Mouse (Mus musculus) c-Kit-positive CD71-positive TER-119-positive erythroid progenitor cells, embryonic 14.5 days (primary cell): Measurements from ENCODE around the gene Ell.
A peak's percentile ranks its signal among the peaks of the same experiment; 100 is the strongest.
"Not testable (repeated sequence)": the region's sequence is repeated elsewhere in the genome, so short reads cannot be mapped to it uniquely, and the experiment has no call there.

Experiments
- DNase-seq: peaks from one replicate; pipeline ENCODE4 v3.0.0-alpha.2; 2013; ENCODE audit warnings: low spot score

The Ell gene

DNA sequence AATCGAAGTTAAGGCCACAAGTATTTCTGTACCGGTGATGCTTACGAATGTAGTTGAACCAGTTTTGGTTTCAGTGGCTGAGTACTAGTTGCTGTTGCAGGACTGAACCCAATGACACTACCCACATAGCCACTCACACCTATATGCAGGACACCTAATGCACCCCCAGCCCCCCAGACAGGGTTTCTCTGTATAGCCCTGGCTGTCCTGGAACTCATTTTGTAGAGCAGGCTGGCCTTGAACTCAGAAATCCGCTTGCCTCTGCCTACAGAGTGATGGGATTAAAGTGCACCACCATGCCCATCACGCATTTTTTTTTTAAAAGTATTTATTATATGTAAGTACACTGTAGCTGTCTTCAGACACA is 32.2 kb upstream of the Ell start:
- no peak for DNase-seq

DNA sequence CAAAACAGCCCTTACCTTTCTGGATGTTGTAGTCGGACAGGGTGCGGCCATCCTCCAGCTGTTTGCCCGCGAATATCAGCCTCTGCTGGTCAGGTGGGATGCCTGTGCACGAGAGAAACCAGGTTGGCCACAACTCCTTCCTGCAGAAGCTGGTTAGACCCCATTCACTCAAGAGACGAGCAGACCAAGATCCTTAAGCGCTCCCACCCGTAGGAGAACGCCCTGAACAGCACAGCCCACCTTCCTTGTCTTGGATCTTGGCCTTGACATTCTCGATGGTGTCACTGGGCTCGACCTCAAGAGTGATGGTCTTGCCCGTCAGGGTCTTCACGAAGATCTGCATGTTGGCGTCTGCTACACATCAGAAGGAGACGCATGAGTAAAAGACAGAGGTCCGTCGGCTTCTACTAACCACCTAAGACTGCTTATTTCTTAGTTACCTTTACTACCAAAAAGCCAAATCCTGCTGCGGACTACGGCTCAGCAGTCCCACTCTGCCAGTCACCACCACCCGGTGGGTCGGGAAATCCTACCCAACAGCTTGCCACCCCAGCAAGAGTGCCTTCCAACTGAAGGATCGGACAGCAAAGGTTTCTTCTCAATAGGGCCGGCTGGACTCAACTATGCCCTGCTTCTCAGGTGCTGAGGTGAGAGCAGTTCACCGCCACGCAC is 29.8 kb upstream of the Ell start:
- DNase-seq: no peak

DNA sequence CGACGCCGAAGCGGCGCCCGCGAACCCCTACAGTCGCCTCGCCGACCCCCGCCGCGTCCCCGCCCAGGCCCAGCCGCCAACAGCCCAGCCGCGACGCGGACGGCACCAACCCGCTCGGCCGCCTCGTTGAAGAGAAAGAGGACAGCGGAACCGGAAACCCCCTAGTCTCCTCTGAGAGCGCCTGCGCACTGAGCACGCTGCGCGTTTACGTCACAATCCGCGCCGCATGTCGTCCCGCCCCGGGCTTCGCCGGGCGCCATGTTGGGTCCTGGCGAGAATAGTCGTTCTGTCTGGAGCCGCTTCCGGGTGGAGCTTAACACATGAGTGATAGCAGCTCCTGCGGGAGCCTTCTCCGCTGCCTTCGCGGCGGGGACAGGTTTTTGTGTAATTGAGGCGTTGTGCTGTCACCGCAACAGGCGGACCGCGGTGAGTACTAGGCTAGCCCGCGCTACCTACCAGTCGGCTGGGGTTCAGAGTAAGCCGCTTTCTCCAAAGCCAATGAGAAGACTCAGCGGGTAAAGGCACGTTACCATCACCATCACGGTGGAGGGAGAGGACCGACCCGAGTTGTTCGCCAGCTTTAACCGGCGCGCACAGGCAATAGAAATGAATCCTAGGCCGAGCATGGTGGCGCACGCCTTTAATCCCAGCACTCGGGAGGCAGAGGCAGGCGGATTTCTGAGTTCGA is 28.9 kb upstream of the Ell start, which contains the start of gene Uba52:
Gene Uba52 (minus strand): TSS at position 574 of the 688 bp plus-strand sequence.
- DNase-seq: peak; percentile 97

DNA sequence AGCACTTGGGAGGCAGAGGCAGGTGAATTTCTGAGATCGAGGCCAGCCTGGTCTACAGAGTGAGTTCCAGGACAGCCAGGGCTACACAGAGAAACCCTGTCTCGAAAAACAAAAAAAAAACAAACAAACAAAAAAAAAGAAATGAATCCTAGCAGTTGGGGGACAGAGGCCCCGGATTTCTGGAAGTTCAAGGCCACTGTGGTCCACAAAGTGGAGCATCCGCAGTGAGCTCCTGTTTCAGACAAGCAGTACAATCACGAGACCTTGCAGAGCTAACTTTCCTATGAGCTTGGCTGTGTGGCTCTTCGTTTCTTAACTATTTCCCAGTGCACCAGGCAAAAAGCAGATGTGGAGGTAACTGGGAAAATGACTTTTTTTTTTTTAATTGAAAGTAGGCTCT is 28.1 kb upstream of the Ell start:
- not testable (repeated sequence) for DNase-seq

DNA sequence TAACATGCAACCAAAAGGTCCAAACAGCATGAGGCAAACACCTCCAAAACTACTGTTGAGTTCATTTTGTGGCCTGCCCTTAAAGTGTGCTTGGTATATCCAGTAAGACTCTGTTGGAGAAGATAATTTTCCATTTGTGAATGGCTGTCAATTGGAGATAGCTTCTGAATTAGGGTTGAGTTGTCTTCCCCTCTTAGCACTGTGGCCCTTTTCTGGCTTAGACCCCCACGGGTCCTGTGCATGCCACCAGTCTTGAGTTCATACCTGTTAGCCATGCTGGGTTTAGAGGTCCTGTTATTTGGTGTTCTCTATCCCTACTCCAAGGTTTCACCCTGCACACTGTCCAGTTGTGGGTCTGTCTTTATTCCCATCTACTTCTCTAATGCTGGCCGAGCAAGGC is 27.5 kb upstream of the Ell start:
- no peak for DNase-seq

DNA sequence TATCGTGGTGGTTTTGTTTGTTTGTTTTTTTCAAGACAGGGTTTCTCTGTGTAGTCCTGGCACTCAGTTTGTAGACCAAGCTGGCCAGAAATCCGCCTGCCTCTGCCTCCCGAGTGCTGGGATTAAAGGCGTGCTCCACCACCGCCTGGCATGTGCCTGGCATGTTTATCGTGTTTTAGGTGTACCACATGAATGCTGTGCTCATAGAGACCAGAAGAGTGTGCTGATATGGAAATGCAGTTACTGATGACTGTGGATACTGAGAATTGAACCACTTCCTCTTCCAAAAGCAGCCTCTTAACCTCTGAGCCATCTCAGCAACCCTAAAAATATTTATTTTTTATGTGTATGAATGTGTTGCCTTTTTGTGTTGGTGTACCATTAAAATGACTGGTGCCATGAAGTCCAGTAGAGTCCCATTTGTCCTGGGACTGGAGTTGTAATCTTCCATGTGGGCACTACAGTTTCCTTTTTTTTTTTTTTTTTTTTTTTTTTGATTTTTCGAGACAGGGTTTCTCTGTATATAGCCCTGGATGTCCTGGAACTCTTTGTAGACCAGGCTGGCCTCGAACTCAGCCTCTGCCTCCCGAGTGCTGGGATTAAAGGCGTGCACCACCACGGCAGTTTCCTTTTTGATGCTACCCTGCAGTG is 26.9 kb upstream of the Ell start:
- no peak for DNase-seq

DNA sequence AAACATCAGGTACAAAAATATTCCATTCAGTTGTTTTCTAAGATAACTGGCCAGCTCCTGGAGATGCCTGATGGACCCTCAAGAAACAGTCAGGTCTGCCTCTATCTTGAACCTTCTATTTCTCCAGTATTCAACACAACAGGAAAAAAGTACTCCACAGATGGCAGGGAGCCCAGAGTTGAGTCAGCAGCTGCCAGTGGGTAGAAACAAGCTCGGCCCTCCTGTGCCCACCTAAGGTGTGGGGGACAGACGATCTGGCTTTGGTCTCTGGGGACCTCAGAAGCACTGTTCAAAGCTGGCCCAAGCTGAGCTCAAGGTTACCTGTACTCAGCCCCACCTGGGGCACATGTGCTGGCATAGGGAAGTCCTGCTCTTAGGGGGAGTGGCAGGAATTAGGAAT is 25.8 kb upstream of the Ell start:
- no peak for DNase-seq

DNA sequence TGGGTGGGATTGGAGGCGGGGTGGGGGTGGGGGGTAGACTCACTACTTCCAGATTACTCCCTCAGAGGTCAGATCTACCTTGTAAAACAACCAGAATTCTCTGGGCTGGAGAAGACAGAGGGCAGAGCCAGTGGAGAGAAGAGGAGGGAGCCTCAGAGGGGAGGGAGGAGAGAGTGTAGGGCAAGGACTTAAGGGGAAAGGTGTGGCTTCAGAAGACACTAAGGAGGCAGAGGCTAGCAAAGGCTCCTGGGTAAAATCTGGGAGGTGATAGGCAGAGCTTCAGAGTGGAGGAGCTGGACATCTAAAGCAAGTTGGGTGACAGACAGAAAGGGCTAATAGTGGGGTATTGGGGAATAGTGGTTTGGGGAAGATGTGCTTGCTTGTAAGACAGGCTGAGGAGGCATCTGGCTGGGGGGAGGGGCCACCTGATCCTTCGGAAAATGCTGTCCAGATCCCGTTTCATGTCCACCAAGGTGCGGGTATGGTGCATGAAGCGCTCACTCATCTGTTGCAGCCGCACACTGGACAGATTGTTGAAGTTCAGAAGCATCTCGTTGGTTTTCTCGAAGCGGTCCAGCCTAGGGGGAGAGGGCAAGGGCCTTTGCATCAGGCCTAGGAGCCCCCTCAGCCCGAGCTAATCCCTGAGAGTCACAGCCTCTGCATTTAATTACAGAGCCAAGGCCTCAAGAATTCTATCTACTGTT is 21.2 kb upstream of the Ell start:
- DNase-seq: no peak

DNA sequence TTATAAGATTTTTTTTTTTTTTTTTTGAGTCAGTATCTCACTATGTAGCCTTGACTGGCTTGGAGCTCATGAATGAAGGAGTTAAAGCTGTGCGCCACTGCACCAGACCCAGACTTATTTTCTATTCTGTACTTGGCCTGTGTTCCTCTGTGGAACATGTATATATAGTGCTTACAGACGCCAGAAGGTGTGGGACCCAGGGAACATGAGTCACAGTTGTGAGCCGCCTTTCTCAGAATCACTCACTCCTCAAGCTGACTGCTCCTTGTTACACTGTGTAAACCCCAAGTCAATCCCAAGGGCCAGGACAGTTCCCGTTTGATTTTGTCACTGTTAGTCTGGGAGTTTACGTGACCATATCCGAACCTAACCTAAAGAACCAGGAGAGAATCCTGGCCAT is 20.2 kb upstream of the Ell start:
- no peak for DNase-seq

DNA sequence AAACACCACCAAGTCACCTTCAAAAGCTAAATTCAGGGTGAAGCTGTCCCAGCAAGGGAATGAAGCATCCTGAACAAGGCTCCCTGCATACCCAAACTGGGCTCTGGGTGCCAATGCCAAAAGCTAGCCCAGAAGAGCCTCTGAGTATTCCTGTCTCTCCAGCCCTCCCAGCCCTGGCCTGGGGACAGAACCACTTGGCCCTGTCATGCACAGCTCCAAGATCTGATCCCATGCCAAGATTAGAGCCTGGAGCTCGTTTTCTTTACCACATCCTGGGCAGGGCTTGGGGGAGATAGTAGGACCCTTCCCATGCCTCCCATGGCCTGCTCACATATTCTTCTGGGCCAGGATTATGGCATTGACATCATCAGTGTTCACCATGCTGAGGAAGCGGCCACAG is 19.7 kb upstream of the Ell start:
- DNase-seq: no peak

DNA sequence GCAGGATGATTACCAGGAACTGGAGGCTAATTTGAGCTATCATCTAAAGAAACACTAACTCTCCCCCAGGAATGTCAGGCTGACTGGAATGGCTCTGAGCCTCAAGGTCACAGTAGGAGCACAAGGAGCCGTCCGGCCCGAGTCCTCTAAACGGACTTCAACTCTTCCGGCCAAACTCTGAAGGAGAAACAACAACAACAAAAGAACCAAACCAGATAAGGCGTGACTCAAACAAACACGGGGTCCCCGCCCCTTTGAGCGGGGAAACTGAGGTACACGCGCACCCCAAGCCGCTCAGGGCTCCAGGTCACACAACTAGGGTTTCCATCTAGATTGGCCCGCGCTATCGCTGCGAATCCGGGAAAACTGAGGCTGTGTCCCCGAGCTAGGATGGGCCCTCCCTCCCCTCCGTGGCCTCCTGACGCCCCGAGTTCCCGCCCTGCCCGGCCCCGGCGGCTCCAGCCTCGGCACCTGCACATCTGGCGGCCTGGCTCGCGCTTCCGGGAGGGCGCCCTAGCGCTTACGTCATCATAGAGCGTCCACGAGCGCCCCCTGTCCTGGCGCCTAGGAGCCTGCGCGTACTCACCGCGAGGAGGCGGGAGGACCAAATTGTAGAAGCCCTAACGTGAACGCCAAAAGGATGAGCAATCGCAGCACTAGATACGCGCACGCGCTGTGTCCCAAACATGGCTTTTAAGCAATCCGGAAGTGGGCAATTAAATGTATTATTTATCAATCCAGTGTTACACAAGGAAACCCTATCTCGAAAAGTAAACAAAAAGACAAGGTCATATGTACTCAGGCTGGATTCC is 16.5 kb upstream of the Ell start:
- DNase-seq: peak; percentile 98

DNA sequence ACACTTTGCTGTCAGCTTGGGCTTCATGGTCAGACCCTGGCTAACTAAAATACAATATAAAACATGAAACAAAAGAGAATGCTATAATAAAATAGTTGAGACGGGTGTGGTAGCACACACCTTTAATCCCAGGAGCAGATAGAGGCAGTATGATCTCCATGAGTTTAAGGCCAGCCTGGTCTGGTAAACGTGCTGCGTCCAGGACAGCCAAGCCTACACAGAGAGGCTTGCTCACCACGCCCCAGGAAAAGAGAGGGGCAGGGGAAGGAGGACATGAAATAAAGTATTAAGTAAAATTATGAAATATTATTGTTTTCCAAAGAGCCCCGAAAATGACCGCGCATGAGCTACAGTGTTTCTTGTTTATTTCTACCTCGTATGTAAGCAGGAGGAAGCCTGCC is 12.1 kb upstream of the Ell start:
- no peak for DNase-seq

DNA sequence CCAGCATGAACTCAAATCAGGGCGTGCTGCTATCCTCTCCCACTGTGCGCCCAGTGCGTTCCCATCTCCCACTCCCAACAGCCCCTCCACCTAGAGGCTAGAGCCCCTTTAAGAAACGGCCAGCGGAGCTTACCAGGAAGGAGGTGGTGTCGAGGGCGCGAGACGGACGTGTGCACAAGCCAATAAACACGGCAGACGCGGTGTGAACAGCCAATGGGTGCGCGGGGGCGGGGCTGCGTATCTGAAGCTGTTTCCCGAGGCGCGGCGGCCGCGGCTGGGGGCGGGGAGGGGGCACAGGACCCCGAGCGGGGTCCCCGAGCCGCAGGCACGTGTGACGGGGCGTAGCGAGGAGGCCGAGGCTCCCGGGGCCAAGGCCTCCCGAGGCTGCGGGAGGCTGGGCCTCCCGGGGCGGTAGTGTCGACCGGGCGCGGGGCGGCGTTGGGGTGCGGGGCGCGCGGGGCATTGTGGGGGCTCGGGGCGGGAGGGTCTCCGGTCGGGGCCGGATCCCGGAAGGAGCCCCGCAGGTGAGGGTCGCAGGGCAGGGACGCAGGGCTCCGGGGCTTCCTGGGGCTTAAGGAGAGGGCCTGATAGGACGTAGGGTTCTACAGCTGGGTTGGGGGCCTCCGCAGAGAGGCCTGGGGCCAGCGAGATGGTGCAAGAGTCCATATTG is 11.6 kb upstream of the Ell start, which contains the start of the genes Fkbp8 and Kxd1:
Gene Fkbp8 (plus strand): TSS at position 213 of the 670 bp plus-strand sequence.
Gene Kxd1 (minus strand): TSS at position 445 of the 670 bp plus-strand sequence.
- DNase-seq: peak; percentile 93

DNA sequence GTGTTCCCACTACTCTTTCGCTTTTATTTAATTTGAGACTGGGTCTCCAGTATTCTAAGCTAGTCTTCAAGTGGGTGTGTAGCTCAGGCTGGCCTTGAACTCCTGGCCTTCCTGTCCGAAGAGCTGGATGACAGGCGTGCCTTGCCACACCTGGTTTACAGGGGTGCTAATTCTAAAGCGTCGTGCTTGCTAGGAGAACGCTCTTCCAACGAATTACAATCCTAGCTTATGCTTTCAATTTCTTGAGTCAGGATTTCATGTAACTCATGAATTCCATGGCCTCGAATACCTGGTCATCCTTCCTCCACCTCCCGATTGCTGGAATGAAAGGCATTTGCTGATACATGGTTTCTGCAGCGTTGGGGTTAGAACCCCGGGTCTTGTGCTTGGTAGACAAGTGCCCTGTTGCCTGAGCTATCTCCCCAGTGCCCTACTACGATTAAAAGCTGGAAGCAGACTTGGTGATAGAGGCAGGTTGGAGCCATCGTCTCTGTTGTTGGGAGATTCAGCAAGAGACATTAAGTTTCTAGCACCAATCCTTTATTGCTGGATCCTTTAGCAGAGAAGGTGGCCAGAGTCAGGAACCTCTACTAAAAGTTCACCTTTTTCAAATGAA is 11.0 kb upstream of the Ell start:
- no peak for DNase-seq

DNA sequence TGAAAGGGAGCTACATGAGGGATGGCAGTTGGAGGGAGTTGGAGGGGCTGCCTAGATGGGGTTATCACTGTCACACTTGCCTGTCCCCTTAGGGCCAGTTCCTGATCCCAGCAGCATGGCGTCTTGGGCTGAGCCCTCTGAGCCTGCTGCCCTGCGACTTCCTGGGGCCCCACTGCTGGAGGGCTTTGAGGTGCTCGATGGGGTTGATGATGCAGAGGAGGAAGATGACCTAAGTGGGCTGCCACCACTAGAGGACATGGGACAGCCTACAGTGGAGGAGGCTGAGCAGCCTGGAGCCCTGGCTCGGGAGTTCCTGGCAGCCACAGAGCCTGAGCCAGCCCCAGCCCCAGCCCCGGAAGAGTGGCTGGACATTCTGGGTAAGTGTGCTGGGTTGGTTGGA is 10.0 kb upstream of the Ell start:
- no peak for DNase-seq

DNA sequence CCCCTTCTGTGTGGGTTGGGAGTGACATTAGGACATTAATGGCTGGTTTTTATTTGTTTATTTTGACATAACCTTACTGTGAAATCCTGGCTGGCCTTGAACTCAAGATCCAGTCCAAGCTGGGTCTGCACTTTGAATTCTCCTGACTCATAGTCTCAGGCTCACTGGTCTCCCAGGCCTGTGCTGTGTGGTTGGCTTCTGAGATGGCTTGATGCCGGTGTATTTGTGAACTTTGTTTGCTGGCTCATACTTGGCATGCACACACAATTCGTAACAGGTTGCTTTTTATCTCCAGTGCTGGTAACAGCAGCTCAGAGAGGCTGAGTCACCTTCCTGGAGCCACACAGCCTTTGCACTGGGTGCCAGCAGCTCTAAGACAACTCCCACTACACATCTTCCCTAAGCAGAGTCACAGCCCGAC is 9.5 kb upstream of the Ell start:
- no peak for DNase-seq

DNA sequence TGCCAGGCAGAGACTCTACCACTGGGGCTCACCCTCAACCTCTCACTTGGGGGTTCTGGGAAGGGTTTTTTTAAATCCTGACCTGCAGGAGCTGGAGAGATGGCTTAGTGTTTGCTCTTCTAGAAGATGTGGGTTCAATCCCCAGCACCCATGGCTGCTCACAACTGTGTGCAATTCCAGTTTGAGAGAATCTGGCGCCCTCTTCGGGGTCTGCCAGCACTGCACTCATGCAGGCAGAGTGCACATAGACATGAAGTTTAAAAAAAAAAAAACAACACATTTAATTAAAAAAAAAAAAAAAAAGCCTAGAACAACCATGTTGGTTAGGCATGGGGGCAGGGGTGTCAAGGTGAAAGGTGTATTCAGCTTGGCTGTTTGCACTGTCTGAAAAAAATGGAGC is 8.9 kb upstream of the Ell start:
- DNase-seq: no peak

DNA sequence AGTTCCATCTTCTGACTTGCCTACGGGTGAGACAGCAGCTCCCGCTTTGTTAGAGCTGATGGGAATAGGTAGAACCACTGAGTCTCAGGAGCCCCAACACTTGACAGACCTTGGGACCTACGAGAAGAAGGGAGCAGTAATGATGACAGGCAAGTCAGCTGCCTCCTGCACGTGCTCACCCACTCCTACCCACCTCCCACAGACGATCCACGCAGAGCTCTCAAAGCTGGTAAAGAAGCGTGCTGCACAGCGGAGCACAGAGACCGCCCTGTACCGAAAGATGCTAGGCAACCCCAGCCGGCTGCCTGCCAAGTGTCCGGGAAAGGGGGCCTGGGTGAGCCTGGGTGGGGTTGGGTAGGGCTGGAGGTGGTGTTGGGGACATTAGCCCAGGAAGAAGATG is 5.0 kb upstream of the Ell start:
- DNase-seq: no peak

DNA sequence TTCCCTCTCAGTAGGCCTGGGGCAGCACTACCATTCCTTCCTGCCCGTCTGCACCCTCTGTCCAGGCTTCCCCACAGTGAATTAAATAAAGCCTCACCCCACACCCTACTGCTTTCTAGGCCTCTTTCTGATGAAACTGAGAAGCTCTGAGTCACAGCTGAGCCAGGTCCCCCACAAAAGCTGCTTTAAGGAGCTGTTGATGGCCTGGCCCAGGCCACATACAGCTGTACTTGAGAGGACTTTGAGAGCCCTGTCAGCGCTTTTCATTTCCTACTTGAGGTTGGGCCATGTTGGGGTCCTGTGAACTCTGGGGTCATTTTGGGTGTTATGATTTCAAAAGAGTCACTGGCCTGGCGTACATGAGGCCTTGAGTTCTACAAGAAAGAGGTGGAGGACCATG is 4.0 kb upstream of the Ell start:
- no peak for DNase-seq

DNA sequence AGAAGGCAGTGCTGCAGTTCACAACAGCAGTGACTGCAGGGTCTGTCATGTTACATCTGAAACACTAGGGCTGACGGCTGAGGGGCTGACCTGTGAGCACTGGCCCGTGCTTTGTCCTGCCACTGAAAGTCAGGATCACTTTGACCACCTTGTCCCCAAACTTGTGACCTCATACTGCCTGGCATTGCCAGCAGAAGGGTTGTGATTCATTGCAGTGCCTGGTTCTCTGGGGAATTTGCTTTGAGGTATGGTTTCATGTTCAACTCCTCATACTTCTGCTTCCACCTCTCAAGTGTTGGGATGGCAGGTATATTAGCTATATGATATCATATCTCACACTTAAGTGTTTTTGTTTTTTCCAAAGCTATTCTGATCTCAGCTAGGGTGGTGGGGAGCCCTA is 3.6 kb upstream of the Ell start:
- no peak for DNase-seq
